22 mouse cellular contexts compared by ENCODE assay signal in genomic region chr9:49729479-49729878, GRCm38 (mm10).
A peak's percentile ranks its signal among the peaks of the same experiment; 100 is the strongest.
DNase-seq lines count a peak whose midpoint lies in the region; ATAC-seq and TF ChIP-seq lines count a peak whose summit lies in the region.
"Had no signal": no experiment of that assay in that cellular context is flagged by ENCODE, and none has a peak within 500 bp of the region (broad histone marks: within the 10 kb centered on the region; RNA-seq: fewer than 3 reads in every experiment).

No protein-coding gene starts in this region.

- no peak overlapping the region for H3K4me2 ChIP-seq in hindbrain, embryonic 13.5 days
- H3K4me2 ChIP-seq in hindbrain, postnatal 0 days (ENCODE audit: low read depth, low read length): no peak overlapping the region
- H3K4me2 ChIP-seq in midbrain, embryonic 11.5 days: no peak overlapping the region
- no peak overlapping the region for H3K4me2 ChIP-seq in midbrain, postnatal 0 days (ENCODE audit: low read depth, low read length, poor library complexity, severe bottlenecking)
- H3K4me2 ChIP-seq: forebrain, embryonic 13.5 days; heart, embryonic 11.5 days; heart, embryonic 15.5 days had no signal

- TF ChIP-seq CTCF in hindbrain, postnatal 0 days (IDR thresholded peaks at IDR 0.05; ENCODE audit: low read depth): no peak
- no peak for TF ChIP-seq CTCF in midbrain, postnatal 0 days (IDR thresholded peaks at IDR 0.05)

- H3K4me3 ChIP-seq in hindbrain, embryonic 13.5 days: no peak overlapping the region
- no peak overlapping the region for H3K4me3 ChIP-seq in hindbrain, postnatal 0 days (ENCODE audit: low read length)
- no peak overlapping the region for H3K4me3 ChIP-seq in midbrain, embryonic 11.5 days (ENCODE audit: low read depth, low read length)
- H3K4me3 ChIP-seq in midbrain, postnatal 0 days (ENCODE audit: low read depth, low read length): no peak overlapping the region
- H3K4me3 ChIP-seq: embryonic facial prominence, embryonic 10.5 days; forebrain, embryonic 13.5 days; heart, adult 2 months; heart, embryonic 15.5 days had no signal

- H3K27ac ChIP-seq in hindbrain, embryonic 13.5 days: peak overlapping the region; percentile 45; the same call in 1 of the 2 replicates
- H3K27ac ChIP-seq in hindbrain, postnatal 0 days: no peak overlapping the region
- H3K27ac ChIP-seq in midbrain, embryonic 11.5 days (ENCODE audit: low read depth, low read length): no peak overlapping the region
- H3K27ac ChIP-seq in midbrain, postnatal 0 days (ENCODE audit: low read depth, low read length): no peak overlapping the region
- H3K27ac ChIP-seq: embryonic facial prominence, embryonic 10.5 days; forebrain, embryonic 13.5 days; heart, adult 2 months; heart, embryonic 15.5 days had no signal

- H3K27me3 ChIP-seq in hindbrain, embryonic 13.5 days: no peaks in the 10 kb centered on the region
- no peaks in the 10 kb centered on the region for H3K27me3 ChIP-seq in hindbrain, postnatal 0 days (ENCODE audit: insufficient read depth, low read length)
- no peaks in the 10 kb centered on the region for H3K27me3 ChIP-seq in midbrain, embryonic 11.5 days (ENCODE audit: control insufficient read depth, insufficient read depth, low read length)
- no peaks in the 10 kb centered on the region for H3K27me3 ChIP-seq in midbrain, postnatal 0 days (ENCODE audit: insufficient read depth, low read length)
- H3K27me3 ChIP-seq: forebrain, embryonic 13.5 days; heart, embryonic 15.5 days had no signal

- no peak for DNase-seq in hindbrain, postnatal 0 days (ENCODE audit: low spot score)
- DNase-seq in midbrain, embryonic 11.5 days (ENCODE audit: low spot score, missing footprints): peak; percentile 17
- no peak for DNase-seq in midbrain, postnatal 0 days (ENCODE audit: low spot score)
- peak; percentile 77 for DNase-seq in R1 (ENCODE audit: low read depth, low spot score)
- DNase-seq in mesoderm, embryonic 11.5 days (ENCODE audit: low read depth, low spot score): peak; percentile 32
- DNase-seq in cerebellum, postnatal 10 days: no peak
- no peak for DNase-seq in MN1 (ENCODE audit: low spot score)
- DNase-seq: adrenal gland, adult 8-10 months; adrenal gland, postnatal 36 days; cerebellum, adult 11-12 months; cerebellum, adult 9-10 months; cerebellum, postnatal 36 days; forebrain, postnatal 0 days; gastrocnemius, postnatal 14 days; heart, adult 2 months; heart, postnatal 14 days had no signal

- H3K4me1 ChIP-seq in hindbrain, embryonic 13.5 days (replicated peaks): peaks cover 41% of the 10 kb centered on the region
- H3K4me1 ChIP-seq in hindbrain, postnatal 0 days (ENCODE audit: insufficient read depth, low read length): peaks cover 17% of the 10 kb centered on the region
- H3K4me1 ChIP-seq in midbrain, embryonic 11.5 days (ENCODE audit: control insufficient read depth, insufficient read depth, low read length): peaks cover 4% of the 10 kb centered on the region
- peaks cover 10% of the 10 kb centered on the region for H3K4me1 ChIP-seq in midbrain, postnatal 0 days (ENCODE audit: insufficient read depth, low read length)

- H3K36me3 ChIP-seq in hindbrain, embryonic 13.5 days: no peaks in the 10 kb centered on the region
- no peaks in the 10 kb centered on the region for H3K36me3 ChIP-seq in hindbrain, postnatal 0 days (ENCODE audit: insufficient read depth, low read length)
- no peaks in the 10 kb centered on the region for H3K36me3 ChIP-seq in midbrain, embryonic 11.5 days (ENCODE audit: control insufficient read depth, insufficient read depth, low read length)
- no peaks in the 10 kb centered on the region for H3K36me3 ChIP-seq in midbrain, postnatal 0 days (ENCODE audit: insufficient read depth, low read length)
- H3K36me3 ChIP-seq: embryonic facial prominence, embryonic 10.5 days; heart, embryonic 15.5 days had no signal

- no peaks in the 10 kb centered on the region for H3K9me3 ChIP-seq in hindbrain, embryonic 13.5 days
- H3K9me3 ChIP-seq in hindbrain, postnatal 0 days (ENCODE audit: low read length): no peaks in the 10 kb centered on the region
- H3K9me3 ChIP-seq in midbrain, embryonic 11.5 days (ENCODE audit: control insufficient read depth, low read length): no peaks in the 10 kb centered on the region
- no peaks in the 10 kb centered on the region for H3K9me3 ChIP-seq in midbrain, postnatal 0 days (ENCODE audit: low read length)
- H3K9me3 ChIP-seq: embryonic facial prominence, embryonic 10.5 days; forebrain, embryonic 13.5 days; heart, embryonic 15.5 days had no signal

- no peak for ATAC-seq in hindbrain, embryonic 13.5 days (ENCODE audit: low FRiP score)
- ATAC-seq in hindbrain, postnatal 0 days: no peak
- ATAC-seq in midbrain, embryonic 11.5 days (ENCODE audit: low FRiP score): no peak
- no peak for ATAC-seq in midbrain, postnatal 0 days (ENCODE audit: low FRiP score)
- ATAC-seq: forebrain, embryonic 13.5 days; forebrain, postnatal 0 days; intestine, embryonic 16.5 days had no signal

- 34% methylated on average over 3 of the region's 3 CpGs for WGBS in hindbrain, embryonic 13.5 days
- WGBS in hindbrain, postnatal 0 days: 29% methylated on average over 3 of the region's 3 CpGs
- WGBS in midbrain, embryonic 11.5 days: 43% methylated on average over 3 of the region's 3 CpGs
- 42% methylated on average over 3 of the region's 3 CpGs for WGBS in midbrain, postnatal 0 days

- H3K9ac ChIP-seq in hindbrain, embryonic 13.5 days: no peak overlapping the region
- H3K9ac ChIP-seq in hindbrain, postnatal 0 days (replicated peaks; ENCODE audit: low read length): no peak overlapping the region
- H3K9ac ChIP-seq in midbrain, embryonic 11.5 days (ENCODE audit: low read length): no peak overlapping the region
- H3K9ac ChIP-seq in midbrain, postnatal 0 days (replicated peaks; ENCODE audit: low read length, poor library complexity, severe bottlenecking): no peak overlapping the region
- H3K9ac ChIP-seq: forebrain, embryonic 13.5 days; forebrain, postnatal 0 days; heart, embryonic 15.5 days had no signal

Comparison
In these comparisons a context has a peak if more than half of its experiments do, and no peak if none do; other contexts are left out.
1. DNase-seq: peak in midbrain, embryonic 11.5 days (single experiment), R1 (single experiment) and mesoderm, embryonic 11.5 days (single experiment); none in hindbrain, postnatal 0 days (single experiment), midbrain, postnatal 0 days (single experiment), cerebellum, postnatal 10 days (0 of 2) and MN1 (single experiment).